In genomic region chr13:51833611-51834010, GRCm38 (mm10) we compare ENCODE assay signal across 9 mouse cellular contexts. TPM values are rescaled to one million over a fixed set of nuclear protein-coding genes. Genes with fewer than 3 reads are reported as not detected.
A peak's percentile ranks its signal among the peaks of the same experiment; 100 is the strongest.
DNase-seq lines count a peak whose midpoint lies in the region; ATAC-seq lines count a peak whose summit lies in the region.
"Had no signal": no experiment of that assay in that cellular context is flagged by ENCODE, and none has a peak within 500 bp of the region (broad histone marks: within the 10 kb centered on the region; RNA-seq: fewer than 3 reads in every experiment).

No protein-coding gene starts in this region.

- WGBS in liver, embryonic 16.5 days (ENCODE audit: insufficient replicate concordance), result 54% methylated on average over 2 of the region's 2 CpGs

- no peak overlapping the region for H3K27ac ChIP-seq in liver, embryonic 16.5 days (ENCODE audit: low read length)
- H3K27ac ChIP-seq: limb, embryonic 12.5 days had no signal

- H3K9ac ChIP-seq in liver, embryonic 16.5 days (ENCODE audit: low read depth, low read length), result no peak overlapping the region
- H3K9ac ChIP-seq: limb, embryonic 12.5 days had no signal

- no peaks in the 10 kb centered on the region for H3K9me3 ChIP-seq in liver, embryonic 16.5 days (replicated peaks; ENCODE audit: control insufficient read depth, low read length)
- H3K9me3 ChIP-seq: limb, embryonic 12.5 days had no signal

- intact Hi-C loops in heart, postnatal 10 days (cut with DNase I), result loop anchor here (5.0 kb wide), 1 partner anchor 789 kb away; no protein-coding TSS in a partner anchor

- H3K4me1 ChIP-seq in liver, embryonic 16.5 days (ENCODE audit: control insufficient read depth, low read depth, low read length), result peaks cover 11% of the 10 kb centered on the region

- H3K4me3 ChIP-seq in liver, embryonic 16.5 days (ENCODE audit: low read depth, low read length), result no peak overlapping the region
- H3K4me3 ChIP-seq: limb, embryonic 12.5 days had no signal

- H3K4me2 ChIP-seq in liver, embryonic 16.5 days (ENCODE audit: low read depth, low read length), result no peak overlapping the region
- H3K4me2 ChIP-seq: limb, embryonic 12.5 days had no signal

- H3K27me3 ChIP-seq in liver, embryonic 16.5 days (ENCODE audit: control insufficient read depth, insufficient read depth, low read depth, low read length), result no peaks in the 10 kb centered on the region

- peak; percentile 41 to 42 for DNase-seq in heart, postnatal 10 days
- DNase-seq in heart, adult 9 months (ENCODE audit: low spot score in 2 of 2), result no peak
- DNase-seq in Muller cell, postnatal 12 days (ENCODE audit: inconsistent ontology term), result peak; percentile 39
- peak; percentile 47 for DNase-seq in embryo, embryonic 11 days
- DNase-seq in frontal cortex, postnatal 36 days (ENCODE audit: low spot score in 2 of 2), result no peak
- DNase-seq in urinary bladder, postnatal 10 days (ENCODE audit: low spot score), result no peak

- ATAC-seq in liver, embryonic 16.5 days (ENCODE audit: low read depth), result 0 out of 2 replicates have a peak, but pooled peaks have one; percentile 24
- no peak for ATAC-seq in megakaryocyte-erythroid progenitor cell, adult 5-6 weeks (replicated peaks; ENCODE audit: low FRiP score, low TSS enrichment, poor library complexity, severe bottlenecking)

- no peaks in the 10 kb centered on the region for H3K36me3 ChIP-seq in liver, embryonic 16.5 days (ENCODE audit: control insufficient read depth, insufficient read depth)
- H3K36me3 ChIP-seq: limb, embryonic 12.5 days had no signal

RNA-seq across cellular contexts. Expression of gene Gadd45g, which starts 12.9 kb away (rescaled TPM):
- total RNA-seq in heart, postnatal 10 days (2021), result 10 to 100 TPM; 27.8 to 37.9 TPM
- 11.2 and 11.7 TPM in 2 replicates for polyA plus RNA-seq in liver, embryonic 16.5 days (2015; fragmentation: Nextera tagmentation; extraction: Ambion mirVana)
- total RNA-seq in megakaryocyte-erythroid progenitor cell, adult 5-6 weeks (2014; fragmentation: Nextera tagmentation), result 3.4 and 6.4 TPM in 2 replicates
- total RNA-seq in megakaryocyte-erythroid progenitor cell, adult 5-6 weeks (2017), result 11.5 and 12.9 TPM in 2 replicates

RNA-seq across cellular contexts. Expression of gene Sema4d, which starts 40.1 kb away (rescaled TPM):
- 10 to 100 TPM; 69.1 to 79.5 TPM for total RNA-seq in heart, postnatal 10 days (2021)
- polyA plus RNA-seq in liver, embryonic 16.5 days (2015; fragmentation: Nextera tagmentation; extraction: Ambion mirVana), result 3.7 and 4.1 TPM in 2 replicates
- total RNA-seq in megakaryocyte-erythroid progenitor cell, adult 5-6 weeks (2014; fragmentation: Nextera tagmentation), result 38.5 and 38.8 TPM in 2 replicates
- 16.0 and 18.0 TPM in 2 replicates for total RNA-seq in megakaryocyte-erythroid progenitor cell, adult 5-6 weeks (2017)

Comparison
In these comparisons a context has a peak if more than half of its experiments do, and no peak if none do; other contexts are left out.
1. DNase-seq: peak in heart, postnatal 10 days (2 of 2), Muller cell, postnatal 12 days (single experiment) and embryo, embryonic 11 days (single experiment); none in heart, adult 9 months (0 of 2), frontal cortex, postnatal 36 days (0 of 2) and urinary bladder, postnatal 10 days (single experiment).